Mouse (Mus musculus): ENCODE measurements at regions not wholly inside any gene's neighbourhood (a gene's known extent, or its start where the extent isn't known, plus 50 kb on each side); places are given as distances from the start of the nearest gene placed in this dataset.

GRCm38 (mm10) chr12:10292646-10293045 lies 77.1 kb upstream of the Nt5c1b start:
- DNase-seq = no peak

GRCm38 (mm10) chr12:10305970-10306369 lies 63.8 kb upstream of the Nt5c1b start:
- DNase-seq = no peak

Measured in kidney, postnatal 14 days (tissue).